Mouse (Mus musculus): Measurements from ENCODE around the gene Sult3a2.
"Not testable (repeated sequence)": the region's sequence is repeated elsewhere in the genome, so short reads cannot be mapped to it uniquely, and the experiment has no call there.

- TF ChIP-seq CTCF, EP300 (IDR thresholded peaks at IDR 0.05; ENCODE audit: low read depth): not testable (repeated sequence)
Measured at GRCm38 (mm10) chr10:33735251-33735650, 51.3 kb downstream of the Sult3a2 start.
